Mouse (Mus musculus) liver, adult 2 months (tissue): Measurements from ENCODE around the gene Nipbl.

Source experiments
- CTCF ChIP-seq: fragments of 200-500 bp; IDR thresholded peaks from 2 replicates; pipeline ENCODE4 v1.5.1; 2011; ENCODE audit warnings: low read depth, low read length, control low read depth
- POLR2A ChIP-seq: fragments of 200-500 bp; IDR thresholded peaks from 2 replicates; pipeline ENCODE4 v1.6.1; 2011; ENCODE audit warnings: low read length, control low read depth; ENCODE audit not compliant: insufficient read depth; ENCODE audit errors: extremely low read depth

GRCm38 (mm10) chr15:8282155-8282554, 162.1 kb downstream of the Nipbl start:
- no peak for TF ChIP-seq CTCF
- TF ChIP-seq POLR2A = no peak
